Mouse (Mus musculus) splenic B cell, adult 2 months (primary cell): ENCODE measurements around the gene Fbxl19.
"Not testable (repeated sequence)": the region's sequence is repeated elsewhere in the genome, so short reads cannot be mapped to it uniquely, and the experiment has no call there.

ENCODE experiments used
- DNase-seq: peaks from one replicate; pipeline ENCODE4 v3.0.0-alpha.2; 2011; ENCODE audit warnings: low read depth, low spot score
- H3K27me3 ChIP-seq: 2 replicates; pipeline ENCODE4 v1.6.1; 2012; ENCODE audit warnings: mild to moderate bottlenecking, low read length, moderate library complexity, mixed read lengths; ENCODE audit not compliant: control insufficient read depth, poor library complexity, insufficient read depth, severe bottlenecking
- H3K36me3 ChIP-seq: 2 replicates; pipeline ENCODE4 v1.6.1; 2012; ENCODE audit warnings: mild to moderate bottlenecking, low read length, moderate library complexity, mixed read lengths; ENCODE audit not compliant: control insufficient read depth, poor library complexity, insufficient read depth, severe bottlenecking

Gene Fbxl19

DNA sequence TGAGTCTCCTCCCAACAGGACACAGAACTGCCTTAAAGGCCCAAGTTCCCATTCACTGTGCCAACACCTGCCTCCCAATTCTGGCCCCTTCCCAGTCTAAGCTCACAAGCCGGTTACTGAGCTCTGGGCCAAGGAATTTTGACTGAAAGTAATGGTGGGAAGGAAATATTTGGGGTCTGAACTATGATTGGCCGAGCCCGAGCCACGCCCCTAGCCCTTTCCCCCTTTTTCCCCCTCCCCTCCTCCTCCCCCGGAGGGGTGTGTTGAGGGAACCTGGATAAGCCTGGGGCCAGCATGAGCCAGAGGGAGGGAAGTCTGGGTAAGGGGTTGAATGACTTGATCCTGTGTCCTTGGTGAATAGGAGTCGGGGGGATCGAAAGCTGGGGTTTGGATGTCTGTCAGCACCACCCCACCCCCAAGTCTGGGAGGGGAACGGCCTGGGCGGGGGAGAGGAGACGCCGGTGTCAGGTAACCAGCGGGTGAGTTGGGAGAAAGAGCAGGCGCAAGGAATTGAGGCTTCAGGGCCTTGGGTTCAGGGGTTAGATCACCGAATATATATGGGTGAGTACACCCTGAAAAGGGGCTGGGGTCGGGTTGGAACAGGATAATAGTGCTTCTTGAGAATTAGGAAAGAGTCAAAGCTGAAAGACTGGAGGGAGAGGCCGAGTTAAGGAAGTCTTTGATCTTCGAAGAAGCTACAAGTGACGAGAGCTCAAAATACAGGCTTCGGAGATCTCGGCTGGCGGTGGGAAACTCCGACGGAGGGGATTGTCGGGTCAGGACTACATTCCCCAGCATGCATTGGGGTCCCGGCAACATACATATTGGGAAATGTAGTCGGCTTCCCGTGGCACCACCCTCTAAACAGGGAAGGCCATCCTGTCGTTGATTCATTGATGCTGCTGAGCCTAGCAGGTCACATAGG lies 31.6 kb upstream of the Fbxl19 start, which contains the start of gene Ctf1:
TSS of gene Ctf1 (plus strand) at position 276 of the 925 bp plus-strand sequence.
- peak; percentile 49 for DNase-seq
- no peaks in the 10 kb centered on the region; the same call in 1 of the 2 replicates for H3K27me3 ChIP-seq
- no peaks in the 10 kb centered on the region for H3K36me3 ChIP-seq

DNA sequence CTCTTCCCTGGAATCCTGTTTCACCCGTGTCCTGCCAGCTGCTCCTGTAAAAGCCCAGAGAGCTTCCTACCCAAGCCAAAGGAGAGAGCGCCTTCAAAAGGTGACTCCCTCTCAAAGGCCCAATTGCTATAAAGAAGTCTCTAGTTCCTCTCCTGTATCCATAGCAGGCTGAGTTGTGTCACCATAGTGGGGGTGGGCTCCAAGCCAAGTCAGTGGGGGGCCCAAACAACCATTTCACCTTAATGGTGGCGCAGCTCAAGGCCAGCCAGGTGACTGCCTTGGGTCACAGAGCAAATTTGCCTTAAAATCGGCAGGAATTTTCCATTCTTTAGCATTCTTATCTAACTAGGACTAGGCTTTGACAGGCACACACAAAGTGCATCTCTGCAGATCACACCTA lies 29.5 kb upstream of the Fbxl19 start:
- H3K27me3 ChIP-seq: no peaks in the 10 kb centered on the region
- no peaks in the 10 kb centered on the region for H3K36me3 ChIP-seq
- no peak for DNase-seq

DNA sequence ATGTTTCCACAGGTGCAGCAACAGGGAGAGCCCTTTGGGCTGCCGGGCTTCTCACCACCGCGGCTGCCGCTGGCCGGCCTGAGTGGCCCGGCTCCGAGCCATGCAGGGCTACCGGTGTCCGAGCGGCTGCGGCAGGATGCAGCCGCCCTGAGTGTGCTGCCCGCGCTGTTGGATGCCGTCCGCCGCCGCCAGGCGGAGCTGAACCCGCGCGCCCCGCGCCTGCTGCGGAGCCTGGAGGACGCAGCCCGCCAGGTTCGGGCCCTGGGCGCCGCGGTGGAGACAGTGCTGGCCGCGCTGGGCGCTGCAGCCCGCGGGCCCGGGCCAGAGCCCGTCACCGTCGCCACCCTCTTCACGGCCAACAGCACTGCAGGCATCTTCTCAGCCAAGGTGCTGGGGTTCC lies 27.4 kb upstream of the Fbxl19 start:
- Histone ChIP-seq H3K36me3 (no peaks in the 10 kb centered on the region), H3K27me3 (no peaks in the 10 kb centered on the region)
- DNase-seq: peak; percentile 70

DNA sequence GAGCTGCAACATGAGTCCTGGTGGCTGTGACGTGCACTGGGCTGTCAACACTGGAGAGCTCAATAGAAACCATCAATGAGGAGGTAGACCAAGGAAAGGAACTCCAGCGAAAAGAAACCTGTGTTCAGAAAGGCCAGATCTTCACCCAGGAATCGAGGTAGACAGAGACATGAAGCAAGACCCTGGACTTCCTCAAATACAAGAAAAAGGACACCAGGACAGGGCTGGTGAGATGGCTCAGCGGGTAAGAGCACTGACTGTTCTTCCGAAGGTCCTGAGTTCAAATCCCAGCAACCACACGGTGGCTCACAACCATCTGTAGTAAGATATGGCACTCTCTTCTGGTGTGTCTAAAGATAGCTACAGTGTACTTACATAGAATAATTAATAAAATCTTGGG lies 26.0 kb upstream of the Fbxl19 start:
- no peak for DNase-seq
- H3K27me3 ChIP-seq: no peaks in the 10 kb centered on the region
- H3K36me3 ChIP-seq: no peaks in the 10 kb centered on the region

DNA sequence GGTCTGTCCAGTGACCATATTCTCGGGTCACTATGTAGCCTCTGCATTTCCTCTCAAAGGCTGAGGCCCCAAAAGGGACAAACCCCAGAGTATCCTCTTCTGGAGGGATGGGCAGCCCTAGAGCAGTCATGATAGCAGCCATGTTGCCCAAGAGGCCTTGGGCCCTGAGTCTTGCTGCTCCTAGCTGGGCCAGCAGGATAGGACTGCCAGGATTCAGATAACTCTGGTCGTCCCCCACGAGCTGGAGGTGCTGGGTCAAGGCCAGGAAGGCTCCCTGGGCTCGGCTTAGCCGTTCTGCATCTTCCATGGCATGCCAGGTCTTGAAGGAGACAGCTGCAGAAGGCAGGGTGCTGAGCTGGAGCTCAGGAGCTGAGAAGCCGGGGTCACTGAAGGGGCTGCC lies 25.1 kb upstream of the Fbxl19 start:
- DNase-seq: no peak
- Histone ChIP-seq H3K27me3 (no peaks in the 10 kb centered on the region), H3K36me3 (no peaks in the 10 kb centered on the region)

DNA sequence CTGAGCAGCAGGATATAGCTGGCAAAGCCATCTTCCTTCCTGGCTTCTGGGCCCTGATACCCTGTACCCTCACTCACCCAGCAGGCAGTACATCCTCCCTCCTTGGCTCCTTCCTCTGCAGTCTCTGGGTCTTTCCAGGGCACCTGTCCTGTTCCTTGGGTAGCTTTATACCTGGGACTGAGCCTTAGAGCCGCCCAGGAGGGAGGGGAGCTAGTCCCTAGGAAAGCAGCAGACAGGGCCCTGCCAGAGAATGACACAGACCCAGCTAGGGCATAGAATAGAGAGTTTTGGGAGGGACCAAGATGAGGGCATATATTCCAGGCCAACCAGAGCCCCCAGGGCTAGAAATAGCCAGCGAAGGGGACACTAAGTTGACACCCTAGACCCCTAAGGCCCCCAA lies 18.9 kb upstream of the Fbxl19 start:
- no peak for DNase-seq
- H3K36me3 ChIP-seq: no peaks in the 10 kb centered on the region
- no peaks in the 10 kb centered on the region for H3K27me3 ChIP-seq

DNA sequence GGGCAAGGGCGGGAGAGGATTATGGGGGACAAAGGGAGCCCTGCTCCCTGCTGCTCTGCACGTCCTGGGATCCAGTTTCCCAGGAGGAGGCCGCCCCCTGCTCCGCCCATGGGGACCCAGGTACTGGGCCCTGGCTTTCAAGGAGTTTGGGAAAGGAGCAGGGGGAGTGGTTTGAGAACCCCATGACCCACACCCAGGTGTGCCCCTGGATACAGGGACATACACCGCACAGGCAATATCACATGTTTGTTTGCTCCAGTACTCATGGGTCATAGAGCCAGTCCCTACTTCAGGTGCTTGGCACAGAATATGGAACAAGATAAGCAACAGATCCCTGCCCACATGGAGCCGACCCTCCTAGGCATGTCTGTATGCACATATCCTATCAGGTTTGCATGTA lies 18.4 kb upstream of the Fbxl19 start:
- no peaks in the 10 kb centered on the region for H3K36me3 ChIP-seq
- H3K27me3 ChIP-seq: no peaks in the 10 kb centered on the region
- DNase-seq: no peak

DNA sequence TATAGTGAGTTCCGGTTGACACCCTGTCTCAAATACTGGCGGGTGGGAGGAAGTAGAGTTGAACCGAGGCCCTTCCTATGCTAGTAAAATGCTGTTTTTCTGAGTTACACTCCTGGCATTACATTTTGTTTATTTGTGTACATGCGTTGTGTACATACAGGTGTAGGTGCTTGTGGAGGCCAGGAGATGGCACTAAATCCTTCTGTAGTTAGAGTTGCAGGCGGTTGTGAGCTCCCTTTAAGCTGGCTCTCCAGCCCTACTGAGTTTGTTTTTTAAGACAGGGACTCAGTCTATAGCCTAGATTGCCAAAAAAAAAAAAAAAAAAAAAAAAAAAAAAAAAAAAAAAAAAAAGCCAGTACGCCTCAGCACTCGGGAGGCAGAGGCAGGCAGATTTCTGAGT lies 16.4 kb upstream of the Fbxl19 start:
- DNase-seq: peak; percentile 18
- no peaks in the 10 kb centered on the region for H3K27me3 ChIP-seq
- H3K36me3 ChIP-seq: no peaks in the 10 kb centered on the region

DNA sequence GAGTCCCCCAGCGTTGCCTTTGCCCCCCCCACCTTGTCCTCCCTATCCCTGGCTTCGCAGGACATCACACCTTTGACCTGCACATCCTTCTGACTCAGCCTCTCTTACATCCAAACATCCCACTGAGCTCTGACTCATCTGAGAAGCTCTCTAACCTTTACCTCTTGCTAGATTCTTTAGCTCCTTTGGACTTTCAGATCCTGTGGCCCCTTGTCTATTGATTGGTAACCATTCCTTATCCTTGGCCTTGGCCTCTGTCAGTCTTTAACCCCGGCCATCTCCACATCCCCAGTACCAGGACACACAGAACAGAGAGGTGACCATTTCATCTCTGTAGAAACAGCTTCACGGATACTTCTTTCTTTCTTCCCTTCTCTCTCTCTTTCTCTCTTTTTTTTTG lies 14.2 kb upstream of the Fbxl19 start:
- no peak for DNase-seq
- Histone ChIP-seq H3K27me3 (no peaks in the 10 kb centered on the region), H3K36me3 (no peaks in the 10 kb centered on the region)

DNA sequence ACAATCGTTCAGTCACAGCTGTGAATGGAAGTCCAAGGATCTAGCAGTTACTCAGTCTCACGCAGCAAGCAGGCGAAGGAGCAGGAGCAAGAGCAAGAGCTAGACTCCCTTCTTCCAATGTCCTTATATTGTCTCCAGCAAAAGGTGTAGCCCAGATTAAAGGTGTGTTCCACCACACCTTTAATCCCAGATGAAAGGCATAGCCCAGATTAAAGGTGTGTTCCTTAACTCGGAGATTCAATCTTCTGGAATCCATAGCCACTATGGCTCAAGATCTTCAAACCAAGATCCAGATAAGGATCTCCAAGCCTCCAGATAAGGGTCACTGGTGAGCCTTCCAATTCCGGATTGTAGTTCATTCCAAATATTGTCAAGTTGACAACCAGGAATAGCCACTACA lies 12.3 kb upstream of the Fbxl19 start, which contains the start of gene Ctf2:
TSS of gene Ctf2 (minus strand) at position 101 of the 400 bp plus-strand sequence.
- DNase-seq: not testable (repeated sequence)

DNA sequence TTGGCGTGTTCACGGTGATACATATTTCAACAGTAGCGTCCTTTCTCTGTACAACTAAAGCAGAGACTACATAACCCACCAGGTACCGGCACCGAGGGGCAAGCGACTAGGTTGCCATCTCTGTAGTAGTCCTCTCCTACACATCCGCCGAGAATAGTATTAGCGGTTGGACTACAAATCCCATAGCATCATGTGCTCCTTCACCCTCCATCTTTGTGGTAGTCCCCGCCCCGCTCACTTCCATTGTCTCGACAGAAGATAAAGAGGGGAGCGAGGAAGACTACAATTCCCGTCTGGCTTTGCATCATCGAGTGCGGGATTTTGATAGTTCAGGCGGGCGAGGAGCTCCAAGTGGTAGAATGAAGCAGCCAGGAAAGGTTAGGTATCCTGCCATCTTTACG lies 908 bp downstream of the Fbxl19 start:
- Histone ChIP-seq H3K27me3 (no peaks in the 10 kb centered on the region), H3K36me3 (peaks cover 2% of the 10 kb centered on the region; the same call in 1 of the 2 replicates)

More for the DNA sequence above, 12.3 kb upstream of the Fbxl19 start, which contains the start of gene Ctf2:
- not testable (repeated sequence) for H3K27me3 ChIP-seq, H3K36me3 ChIP-seq

DNA sequence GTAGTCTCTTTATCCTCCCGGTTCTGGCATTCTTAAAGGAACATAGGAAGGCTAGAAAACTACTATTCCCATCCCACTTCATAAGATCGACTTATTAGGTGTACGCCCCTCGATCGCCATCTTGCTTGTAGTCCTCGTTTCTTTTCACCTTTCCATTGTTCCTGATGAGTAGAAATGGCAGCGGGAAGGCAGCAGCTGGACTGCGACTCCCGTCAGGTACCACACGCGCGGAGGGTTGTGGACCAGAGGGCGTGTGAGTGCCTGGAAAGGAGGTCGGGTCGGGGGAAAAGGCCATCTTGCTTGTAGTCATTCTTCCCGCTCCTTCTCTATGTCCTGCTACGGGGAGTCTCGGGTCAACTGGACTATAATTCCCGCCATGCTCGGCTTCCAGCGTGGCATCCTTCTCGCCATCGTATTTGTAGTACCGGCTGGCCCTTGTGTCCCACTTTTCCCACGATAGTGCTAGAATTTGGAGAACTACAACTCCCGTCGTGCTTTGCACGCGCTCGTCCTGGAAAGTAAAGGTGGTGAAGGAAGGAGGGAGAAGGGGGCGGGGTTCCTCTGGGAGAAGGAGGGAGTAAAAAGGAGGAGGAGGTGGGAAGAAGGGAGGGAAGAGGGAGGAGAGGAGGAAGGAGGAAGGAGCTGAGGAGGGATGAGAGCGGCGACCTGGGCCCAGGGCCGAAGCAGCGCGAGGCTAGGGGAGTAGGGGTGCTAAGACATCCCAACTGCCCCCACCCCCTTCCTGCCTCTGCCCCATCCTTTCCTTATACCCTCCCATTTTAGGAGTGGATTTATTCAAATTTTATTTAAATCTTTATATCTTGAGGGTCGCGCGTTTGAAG lies 1.5 kb downstream of the Fbxl19 start:
- peaks cover 2% of the 10 kb centered on the region; the same call in 1 of the 2 replicates for H3K36me3 ChIP-seq
- peak; percentile 70 for DNase-seq

More for the DNA sequence above, 908 bp downstream of the Fbxl19 start:
- DNase-seq: peak; percentile 92

DNA sequence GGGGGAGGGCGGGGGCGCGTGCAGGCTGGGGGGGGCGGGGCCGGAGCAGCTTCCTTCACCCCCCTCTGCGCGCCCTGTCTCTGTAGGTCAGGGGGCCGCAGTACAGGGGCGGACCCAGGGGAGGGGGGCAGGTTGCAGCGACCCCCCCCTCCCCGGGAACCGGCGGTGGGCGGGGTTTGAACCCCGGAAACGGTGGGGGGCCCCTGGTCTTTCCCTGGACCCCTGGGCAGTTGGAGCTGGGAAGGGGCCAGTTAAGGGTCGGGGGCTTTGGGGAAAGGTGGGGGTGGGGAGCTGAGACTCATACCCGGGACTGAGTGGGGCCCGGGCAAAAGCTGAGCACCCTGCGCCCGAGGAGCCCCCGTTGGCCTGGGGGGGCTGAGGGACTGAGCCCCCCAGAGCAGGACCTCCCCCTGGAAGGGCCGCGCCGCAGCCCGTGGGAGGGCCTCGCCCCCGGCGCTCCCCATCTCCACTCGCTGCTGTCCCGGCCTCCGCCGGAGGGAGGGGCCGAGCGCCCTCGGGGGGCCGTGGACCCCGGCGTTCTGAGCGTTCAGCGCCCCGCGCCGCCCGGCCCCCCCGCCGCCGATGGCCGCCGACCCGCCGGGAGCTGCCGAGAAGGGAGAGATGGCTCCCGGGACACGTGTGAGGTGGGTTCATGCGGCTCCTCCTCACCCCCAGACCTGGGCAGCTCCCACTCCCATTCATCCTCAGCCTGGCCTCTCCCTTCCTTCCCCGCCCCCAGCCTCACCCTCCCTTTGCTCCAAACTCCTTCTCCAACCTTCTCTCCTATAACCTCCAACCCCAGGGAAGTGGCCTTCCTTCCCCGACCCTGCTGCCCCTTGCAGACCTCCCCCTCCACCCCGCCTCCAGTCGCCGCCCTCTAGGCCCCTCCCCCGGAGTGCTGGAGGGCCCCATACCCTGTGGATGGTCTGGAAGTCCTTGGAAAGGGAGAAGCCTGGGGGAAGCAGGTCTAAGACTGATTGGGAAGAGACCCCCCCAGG lies 2.5 kb downstream of the Fbxl19 start:
- Histone ChIP-seq H3K36me3 (peaks cover 5% of the 10 kb centered on the region; the same call in 1 of the 2 replicates), H3K27me3 (no peaks in the 10 kb centered on the region)
- no peak for DNase-seq

More for the DNA sequence above, 1.5 kb downstream of the Fbxl19 start:
- H3K27me3 ChIP-seq: no peaks in the 10 kb centered on the region
